Mouse (Mus musculus) urinary bladder, postnatal 14 days (tissue): ENCODE results near the gene Hnf1a.
A peak's percentile ranks its signal among the peaks of the same experiment; 100 is the strongest.
"Not testable (repeated sequence)": the region's sequence is repeated elsewhere in the genome, so short reads cannot be mapped to it uniquely, and the experiment has no call there.

ENCODE experiments used
- DNase-seq: peaks from one replicate; pipeline ENCODE4 v3.0.0; 2021; ENCODE audit warnings: low spot score

Hnf1a gene

DNA sequence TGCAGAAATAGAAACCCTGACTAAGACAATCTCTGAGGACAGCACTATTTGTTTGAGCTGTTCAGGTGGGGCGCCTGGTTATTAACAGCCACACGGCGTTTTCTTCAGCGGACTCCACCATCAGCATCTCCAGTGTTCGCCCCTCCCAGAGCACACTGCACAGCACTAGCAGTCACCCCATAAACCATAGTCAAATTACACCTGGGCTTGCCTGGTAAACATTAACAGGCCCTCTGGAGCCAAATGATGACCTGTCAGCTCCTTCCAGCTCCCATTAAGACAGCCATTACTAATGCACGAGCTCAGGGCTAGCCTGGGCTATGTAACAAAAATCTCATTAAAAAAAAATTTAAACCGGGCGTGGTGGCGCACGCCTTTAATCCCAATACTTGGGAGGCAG lies 25.8 kb downstream of the Hnf1a start:
- no peak for DNase-seq

DNA sequence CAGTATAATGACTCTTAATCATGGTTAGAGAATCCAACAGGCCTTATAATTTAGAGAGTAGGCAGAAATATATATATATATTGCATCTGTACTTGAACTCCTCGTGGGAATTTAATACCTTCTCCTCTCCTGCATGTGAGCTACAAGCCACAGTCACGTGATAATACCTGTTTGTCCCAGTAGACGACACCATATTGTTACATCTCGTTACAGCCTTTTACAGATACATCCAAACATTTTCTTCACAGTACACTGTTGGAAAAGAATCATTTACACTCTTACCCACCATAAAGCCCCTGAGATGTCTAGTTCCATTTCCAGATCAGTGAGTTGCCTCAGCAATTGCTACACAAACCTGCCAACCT lies 28.1 kb downstream of the Hnf1a start:
- no peak for DNase-seq

DNA sequence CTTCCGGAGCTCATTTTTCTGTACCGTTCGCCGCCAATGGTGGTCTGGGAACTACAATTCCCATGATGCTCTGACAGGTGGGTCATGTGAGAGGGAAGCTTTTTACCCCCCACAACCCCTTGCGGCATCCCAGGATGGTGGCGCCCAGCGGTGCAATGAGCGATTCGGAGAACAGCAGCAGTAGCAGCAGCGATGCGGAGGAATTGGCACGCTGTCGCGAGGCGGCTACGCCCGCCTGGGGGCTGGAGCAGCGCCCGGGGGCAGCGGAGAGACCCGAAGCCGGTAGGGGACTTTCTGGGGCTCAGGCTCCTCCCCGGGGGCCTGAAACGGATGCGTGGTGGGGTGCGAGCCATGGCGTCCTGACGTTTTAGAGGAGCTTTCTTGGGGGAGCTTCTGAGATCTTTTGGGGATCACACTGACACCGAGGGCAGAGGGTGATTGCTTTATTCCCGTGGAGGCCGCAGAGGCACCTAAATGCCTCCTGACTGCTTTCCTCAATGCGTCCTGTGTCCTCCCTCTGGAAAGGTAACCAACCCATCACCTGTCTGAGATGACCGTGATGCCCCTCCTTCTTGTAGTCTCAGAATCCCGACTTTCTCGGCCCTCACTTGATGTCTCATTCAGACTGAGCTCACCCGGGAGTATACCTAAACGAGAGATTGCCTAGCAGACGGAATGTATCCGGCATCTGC lies 28.7 kb downstream of the Hnf1a start, which contains the start of gene 2210016L21Rik:
TSS of gene 2210016L21Rik (plus strand) at position 85 of the 692 bp plus-strand sequence.
- peak; percentile 85 for DNase-seq

DNA sequence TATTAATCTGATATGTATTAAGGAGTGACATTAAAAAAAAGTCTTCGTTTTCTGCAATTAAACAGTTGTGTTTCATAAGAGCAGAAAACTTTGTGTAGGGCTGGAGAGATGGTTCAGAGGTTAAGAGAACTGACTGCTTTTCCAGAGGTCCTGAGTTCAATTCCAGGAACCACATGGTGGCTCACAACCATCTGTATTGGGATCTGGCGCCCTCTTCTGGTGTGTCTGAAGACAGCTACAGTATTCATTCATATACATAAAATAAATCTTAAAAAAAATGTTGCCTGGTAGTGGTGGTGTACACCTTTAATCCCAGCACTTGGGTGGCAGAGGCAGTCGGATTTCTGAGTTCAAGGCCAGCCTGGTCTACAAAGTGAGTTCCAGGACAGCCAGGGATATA lies 29.8 kb downstream of the Hnf1a start:
- not testable (repeated sequence) for DNase-seq

DNA sequence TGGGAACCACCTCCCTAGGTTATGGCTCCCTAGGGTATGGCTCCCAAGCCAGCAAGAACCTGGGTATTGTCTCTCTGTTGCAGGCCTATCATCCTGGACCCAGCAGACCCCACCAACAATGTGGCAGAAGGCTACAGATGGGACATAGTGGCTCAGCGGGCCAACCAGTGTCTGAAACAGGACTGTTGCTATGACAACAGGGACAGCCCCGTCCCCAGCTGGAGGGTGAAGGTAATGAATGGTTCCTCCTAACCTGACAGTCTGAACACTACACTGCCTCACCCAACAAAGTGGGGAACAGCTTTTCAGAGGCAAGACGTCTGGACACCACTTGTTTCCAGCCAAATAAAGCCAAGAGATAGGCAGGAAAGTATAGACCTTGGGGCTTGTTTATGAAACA lies 35.1 kb downstream of the Hnf1a start:
- DNase-seq: no peak

DNA sequence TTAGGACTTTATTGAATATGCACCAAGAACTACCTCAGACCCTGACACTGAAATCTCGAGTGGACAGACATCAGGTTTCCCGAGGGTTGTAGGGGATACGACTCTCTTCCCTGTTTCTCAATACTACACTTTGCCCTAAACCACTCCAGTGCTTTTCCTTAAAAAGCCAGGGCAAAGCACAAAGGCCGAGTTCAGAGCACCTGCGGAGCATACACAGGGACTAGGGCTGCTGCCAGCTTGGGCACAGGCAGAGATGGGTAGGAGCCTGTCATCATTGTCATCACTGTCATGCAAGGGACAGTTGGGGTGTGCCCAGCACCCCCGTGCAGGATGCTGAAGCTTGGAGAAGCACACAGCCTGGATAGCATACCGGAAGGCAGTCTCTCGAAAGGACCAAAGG lies 37.7 kb downstream of the Hnf1a start:
- DNase-seq: no peak

DNA sequence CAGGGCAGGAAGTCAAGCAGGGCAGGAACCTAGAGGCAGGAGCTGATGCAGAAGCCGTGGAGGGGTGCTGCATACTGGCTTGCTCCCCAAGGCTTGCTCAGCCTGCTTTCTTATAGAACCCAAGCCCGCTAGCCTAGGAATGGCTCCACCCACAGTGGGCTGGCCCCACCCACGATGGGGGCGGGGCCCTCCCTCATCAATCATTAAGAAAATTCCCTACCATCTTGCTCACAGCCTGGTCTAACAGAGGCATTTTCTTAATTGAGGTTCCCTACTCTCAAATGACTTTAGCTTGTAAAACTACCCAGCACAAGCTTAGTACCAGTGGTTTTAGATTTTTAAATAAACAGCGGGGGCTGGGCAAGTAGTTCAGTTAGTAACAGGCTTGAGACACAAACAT lies 39.3 kb downstream of the Hnf1a start:
- no peak for DNase-seq

DNA sequence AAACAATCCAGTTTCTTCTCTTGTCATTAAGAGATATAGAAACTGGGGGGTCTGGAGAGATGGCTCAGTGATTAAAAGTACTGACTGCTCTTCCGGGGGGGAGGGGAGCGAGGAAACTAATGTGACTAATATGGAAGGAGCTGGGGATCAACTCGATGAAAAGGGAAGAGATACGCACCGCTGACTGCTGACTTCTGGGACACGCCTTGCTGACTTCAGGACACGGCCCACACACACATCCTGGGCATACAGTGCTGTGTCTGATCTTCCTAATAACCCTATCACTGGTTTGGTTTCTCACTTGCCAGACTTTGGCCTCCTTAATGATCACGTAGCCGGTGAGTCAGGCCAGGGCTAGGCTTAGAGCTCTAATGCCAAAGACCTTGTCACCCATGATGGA lies 44.1 kb downstream of the Hnf1a start:
- DNase-seq: no peak

DNA sequence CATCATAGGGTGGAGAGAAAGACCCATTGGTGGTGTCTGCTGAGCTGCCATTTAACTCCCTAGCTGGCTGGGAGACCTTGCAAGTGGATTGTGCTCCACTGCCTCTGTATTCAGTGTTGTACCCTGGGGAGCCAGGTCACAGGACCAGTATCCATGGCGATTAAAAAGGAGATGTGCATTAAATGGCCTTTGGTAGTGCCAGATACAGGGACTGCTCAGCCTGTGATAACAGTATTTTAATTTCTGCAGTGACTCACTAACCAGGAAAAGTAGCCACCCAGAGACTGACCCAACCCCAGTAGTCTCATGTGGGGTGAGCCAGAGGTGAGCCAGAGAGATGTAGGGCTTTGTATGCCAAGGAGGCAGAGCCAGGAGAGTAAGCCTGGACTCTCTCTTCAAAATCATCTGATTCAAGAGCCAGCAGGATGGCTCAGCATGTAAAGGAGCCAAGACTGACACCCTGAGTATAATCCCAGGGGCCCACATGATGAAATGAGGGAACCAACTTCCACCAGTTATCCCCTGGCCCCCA lies 44.7 kb downstream of the Hnf1a start:
- DNase-seq: no peak

DNA sequence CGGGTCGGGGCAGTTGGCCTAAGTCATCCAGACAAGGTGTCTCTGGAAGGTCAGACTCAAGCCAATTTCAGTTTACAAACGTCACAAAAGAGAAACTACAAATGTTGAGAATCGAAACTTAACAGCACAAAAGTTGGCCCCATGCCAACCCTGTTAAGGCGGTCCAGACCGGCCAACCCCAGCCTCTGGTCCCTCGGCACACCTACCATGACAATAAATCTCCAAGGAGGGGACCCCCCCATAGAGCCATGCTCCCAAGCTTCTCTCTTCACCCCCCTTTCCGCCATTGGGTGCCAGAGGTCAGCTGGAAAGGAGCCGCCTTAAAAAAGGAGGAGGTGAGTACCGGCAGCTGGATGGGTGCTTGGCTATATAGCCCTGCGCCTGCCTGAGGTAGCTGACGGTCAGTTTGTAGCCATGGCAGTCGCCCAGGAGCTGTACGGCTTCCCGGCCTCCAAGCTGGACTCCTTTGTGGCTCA lies 47.9 kb downstream of the Hnf1a start, which contains the start of gene Oasl1:
TSS of gene Oasl1 (plus strand) at position 243 of the 476 bp plus-strand sequence.
- peak; percentile 46 for DNase-seq

DNA sequence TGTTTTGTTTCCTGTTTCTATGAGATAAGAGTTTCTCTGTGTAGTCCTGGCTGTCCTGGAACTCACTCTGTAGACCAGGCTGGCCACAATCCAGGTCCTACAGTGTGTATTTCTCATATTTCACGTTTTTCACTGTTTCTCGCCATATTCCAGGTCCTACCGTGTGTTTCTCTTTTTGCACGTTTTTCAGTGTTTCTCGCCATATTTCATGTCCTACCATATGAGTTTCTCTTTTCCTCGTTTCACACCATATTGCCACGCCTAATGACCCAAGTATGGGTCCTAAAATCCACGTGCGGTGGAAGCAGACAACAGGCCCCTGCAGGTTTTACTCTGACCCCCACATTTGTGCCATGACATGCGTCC lies 48.5 kb downstream of the Hnf1a start:
- no peak for DNase-seq

DNA sequence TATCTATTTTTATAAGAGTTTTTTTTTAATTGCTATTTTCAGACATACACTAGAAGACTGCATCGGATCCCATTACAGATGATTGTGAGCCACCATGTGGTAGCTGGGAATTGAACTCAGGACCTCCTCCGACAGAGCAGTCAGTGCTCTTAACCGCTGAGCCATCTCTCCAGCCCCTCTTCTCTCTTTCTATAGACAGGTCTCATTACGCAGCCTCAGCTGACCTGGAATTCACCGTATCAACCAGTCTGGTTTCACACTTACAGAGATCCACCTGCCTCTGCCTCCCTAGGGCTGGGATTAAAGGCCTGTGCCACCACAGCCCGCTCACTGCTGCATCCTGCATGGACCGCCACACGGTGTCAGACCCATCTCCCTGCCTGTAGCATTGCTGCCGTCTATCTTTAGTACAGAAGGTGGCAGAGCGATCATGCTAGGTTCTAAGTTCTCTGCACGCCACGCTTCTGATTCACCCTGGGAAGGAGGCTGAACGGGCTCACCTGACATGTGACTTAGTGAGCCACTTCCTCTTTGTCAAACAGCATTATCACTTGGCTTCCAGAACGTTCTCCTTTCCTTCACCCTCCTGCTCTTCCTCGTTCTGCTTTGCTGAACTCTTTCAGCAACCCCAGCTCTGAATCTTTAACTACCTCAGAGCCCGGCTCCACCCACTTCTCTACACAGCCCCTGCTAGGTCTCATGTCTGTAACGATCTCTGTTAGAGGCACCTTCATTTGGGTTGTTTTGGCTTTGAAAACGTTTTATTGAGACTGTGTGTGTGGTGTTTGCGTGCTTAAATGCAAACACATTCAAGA lies 49.1 kb downstream of the Hnf1a start:
- peak; percentile 17 for DNase-seq

DNA sequence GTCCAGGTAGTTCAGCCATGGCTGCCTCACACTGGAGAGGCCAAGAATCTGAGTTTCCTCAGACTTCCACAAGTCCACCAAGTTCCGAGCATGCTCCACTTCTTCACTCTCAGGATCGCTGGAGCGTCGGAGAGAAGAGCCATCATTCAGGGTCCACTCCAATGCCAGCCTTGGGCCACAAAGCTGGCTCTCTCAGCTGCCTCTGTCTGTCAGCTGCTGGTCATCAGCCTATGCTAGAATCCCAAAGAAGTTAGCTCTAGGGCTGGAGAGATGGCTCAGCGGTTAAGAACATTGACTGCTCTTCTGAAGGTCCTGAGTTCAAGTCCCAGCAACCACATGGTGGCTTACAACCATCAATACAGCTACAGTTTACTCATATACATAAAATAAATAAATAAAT lies 53.5 kb downstream of the Hnf1a start:
- DNase-seq: not testable (repeated sequence)

DNA sequence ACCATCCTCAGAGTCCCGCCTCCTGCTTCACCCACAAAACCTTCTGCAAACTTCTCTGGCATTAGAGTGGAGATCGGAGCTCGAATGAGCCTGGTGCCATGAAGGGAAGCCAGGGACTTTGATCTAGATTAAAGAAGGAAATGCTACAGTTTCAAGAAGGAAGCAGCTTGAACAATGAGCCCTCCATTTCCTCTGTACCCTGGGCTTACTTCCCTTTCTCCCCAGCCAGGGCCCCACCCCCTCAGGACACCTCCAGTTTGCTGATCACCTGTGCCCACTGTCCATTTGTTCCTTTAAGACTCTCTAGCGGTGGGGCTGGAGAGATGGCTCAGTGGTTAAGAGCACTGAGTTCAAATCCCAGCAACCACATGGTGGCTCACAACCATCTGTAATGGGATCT lies 54.1 kb downstream of the Hnf1a start:
- no peak for DNase-seq

DNA sequence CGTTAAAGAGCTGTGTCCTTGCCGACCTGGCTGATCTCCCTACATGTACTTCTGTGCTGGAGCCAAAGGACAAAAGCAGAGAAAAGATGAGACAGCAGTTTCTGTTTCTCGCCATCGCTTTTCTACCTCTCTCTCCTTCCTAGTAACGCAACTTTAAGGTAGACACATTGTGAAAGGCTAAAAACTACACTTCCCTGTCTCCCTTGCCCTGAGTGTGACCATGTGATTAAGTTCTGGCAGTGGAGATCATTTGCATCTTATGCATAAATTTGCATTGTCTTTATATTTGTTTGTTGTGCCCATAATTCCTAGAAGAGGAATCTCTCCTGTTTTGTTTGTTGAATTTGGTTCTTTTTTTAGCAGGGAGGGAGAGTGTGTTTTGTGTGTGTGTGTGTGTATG lies 55.0 kb downstream of the Hnf1a start:
- DNase-seq: no peak

DNA sequence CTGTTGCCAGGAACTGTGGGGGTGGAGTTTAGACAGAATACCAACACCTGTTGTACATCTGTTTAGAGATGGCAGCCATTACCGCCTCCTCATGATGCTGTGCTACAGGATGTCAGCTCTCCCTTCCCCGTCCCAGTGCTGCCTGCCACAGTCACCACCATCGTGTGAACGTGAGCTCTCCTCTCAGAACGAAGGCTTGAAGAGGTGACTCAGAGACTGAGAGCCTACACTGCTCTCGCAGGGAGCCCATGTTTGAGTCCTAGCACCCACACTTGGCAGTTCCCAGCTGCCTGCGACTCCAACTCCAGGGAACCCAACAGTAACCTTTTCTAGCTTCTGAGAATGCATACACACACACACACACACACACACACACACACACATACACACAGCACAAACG lies 56.0 kb downstream of the Hnf1a start:
- DNase-seq: no peak

DNA sequence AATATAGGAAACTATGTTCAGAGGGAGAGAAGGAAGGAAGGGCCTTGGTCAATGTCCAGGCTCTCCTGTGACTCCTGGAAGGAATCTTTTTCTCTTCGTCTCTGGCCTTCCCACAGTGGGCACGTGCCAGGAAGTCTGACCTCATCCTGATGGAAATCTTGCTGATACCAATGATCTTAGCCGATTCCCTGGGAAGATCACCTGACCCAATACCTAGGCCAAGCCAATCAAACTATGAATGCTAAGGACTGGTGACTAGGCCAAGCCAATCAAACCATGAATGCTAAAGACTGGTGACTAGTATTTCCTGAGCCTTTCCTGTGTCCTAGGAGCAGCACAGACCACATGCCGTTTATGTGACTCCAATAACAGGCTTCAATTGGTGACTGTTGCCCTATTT lies 57.2 kb downstream of the Hnf1a start:
- DNase-seq: no peak

DNA sequence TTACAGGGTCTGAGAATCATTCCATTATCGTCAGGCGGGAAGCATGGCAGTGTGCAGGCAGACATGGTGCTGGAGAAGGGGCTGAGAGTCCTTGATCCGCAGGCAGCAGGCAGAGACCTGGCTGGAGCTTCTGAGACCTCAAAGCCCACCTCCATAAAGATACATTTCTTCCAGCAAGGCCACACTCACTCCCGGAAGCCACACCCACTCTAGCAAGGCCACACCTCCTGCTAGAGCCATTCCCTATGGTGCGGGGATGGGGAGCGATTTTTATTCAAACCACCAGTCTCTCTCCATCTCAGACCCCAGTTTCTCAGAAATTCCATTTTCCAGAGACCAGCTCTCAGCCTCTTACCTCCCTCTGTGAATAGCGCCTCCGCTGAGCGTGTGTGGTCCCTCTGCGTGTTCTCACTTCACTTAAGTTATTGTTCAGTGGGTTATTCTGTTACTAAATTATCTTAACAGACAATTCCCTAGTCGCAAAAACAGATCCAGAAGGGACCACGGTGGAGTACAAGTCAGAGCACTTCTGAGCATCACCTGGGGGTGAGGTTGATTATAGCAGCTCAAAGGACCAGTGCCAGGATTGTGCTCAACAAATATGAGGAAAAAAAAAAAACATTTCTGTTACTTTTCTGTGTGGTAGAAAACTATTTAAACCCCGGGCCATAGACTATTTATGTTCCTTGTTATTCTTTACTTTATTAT lies 62.1 kb downstream of the Hnf1a start:
- no peak for DNase-seq

DNA sequence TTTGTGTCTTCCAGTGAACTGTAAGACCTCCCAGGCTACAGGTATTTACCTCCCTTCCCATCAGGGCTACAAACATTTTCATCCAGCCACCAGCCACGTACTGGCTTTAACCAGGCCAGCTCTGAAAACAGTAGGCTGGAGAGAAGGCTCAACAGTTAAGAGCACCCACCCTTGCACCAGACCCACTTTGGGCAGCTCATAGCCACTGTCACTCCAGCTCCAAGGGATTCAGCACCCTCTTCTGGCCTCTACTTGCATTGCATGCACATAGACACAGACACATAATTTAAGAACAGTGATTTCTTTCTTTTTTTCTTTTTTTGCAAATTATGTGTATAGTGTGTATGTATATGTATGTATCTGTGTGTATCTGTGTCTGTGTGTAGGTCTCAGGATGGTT lies 68.5 kb downstream of the Hnf1a start:
- DNase-seq: peak; percentile 38
